Mouse (Mus musculus) midbrain, embryonic 14.5 days (tissue): ENCODE measurements at regions not wholly inside any gene's neighbourhood (a gene's known extent, or its start where the extent isn't known, plus 50 kb on each side); places are given as distances from the start of the nearest gene placed in this dataset.

Experiments used
- ATAC-seq: fragments of 200-750 bp; cut with Nextera tagmentation; 2 replicates; pipeline ENCODE4 v1.8.0; 2017; ENCODE audit warnings: moderate number of reproducible peaks, moderate library complexity; ENCODE audit not compliant: low FRiP score, low TSS enrichment
- DNase-seq: peaks from one replicate; pipeline ENCODE4 v3.0.0-alpha.2; 2015
- H3K27ac ChIP-seq: fragments of 300-500 bp; sonication (generic); replicated peaks from 2 replicates; pipeline ENCODE4 v1.5.1; 2014; ENCODE audit warnings: mild to moderate bottlenecking, low read depth, low read length, moderate library complexity
- H3K27me3 ChIP-seq: fragments of 300-500 bp; sonication (generic); 2 replicates; pipeline ENCODE4 v1.6.1; 2014; ENCODE audit warnings: low read length, control low read depth, mixed read lengths; ENCODE audit not compliant: control insufficient read depth, insufficient read depth
- H3K36me3 ChIP-seq: fragments of 300-500 bp; sonication (generic); 2 replicates; pipeline ENCODE4 v1.6.1; 2014; ENCODE audit warnings: low read length, control low read depth; ENCODE audit not compliant: control insufficient read depth, insufficient read depth
- H3K4me1 ChIP-seq: fragments of 300-500 bp; sonication (generic); 2 replicates; pipeline ENCODE4 v1.6.1; 2014; ENCODE audit warnings: mild to moderate bottlenecking, antibody characterized with exemption, low read length, control low read depth; ENCODE audit not compliant: control insufficient read depth, insufficient read depth
- H3K4me2 ChIP-seq: fragments of 300-500 bp; sonication (generic); 2 replicates; pipeline ENCODE4 v1.6.1; 2014; ENCODE audit warnings: mild to moderate bottlenecking, low read length, moderate library complexity
- H3K4me3 ChIP-seq: fragments of 300-500 bp; sonication (generic); replicated peaks from 2 replicates; pipeline ENCODE4 v1.5.1; 2014; ENCODE audit warnings: low read depth, low read length
- H3K9ac ChIP-seq: fragments of 300-500 bp; sonication (generic); replicated peaks from 2 replicates; pipeline ENCODE4 v1.6.1; 2014; ENCODE audit warnings: mild to moderate bottlenecking, low read length, moderate library complexity
- H3K9me3 ChIP-seq: fragments of 300-500 bp; sonication (generic); 2 replicates; pipeline ENCODE4 v1.6.1; 2016; ENCODE audit warnings: low read length, control low read depth, mixed read lengths; ENCODE audit not compliant: control insufficient read depth
- WGBS: fragments of 180-500 bp; shearing (Covaris S2); extraction: QIAGEN DNeasy Blood & Tissue Kit; methylation state at CpG from one replicate; pipeline ENCODE4 v1.1.7; 2014; 5-methylcytosine and 5-hydroxymethylcytosine counted together

DNA sequence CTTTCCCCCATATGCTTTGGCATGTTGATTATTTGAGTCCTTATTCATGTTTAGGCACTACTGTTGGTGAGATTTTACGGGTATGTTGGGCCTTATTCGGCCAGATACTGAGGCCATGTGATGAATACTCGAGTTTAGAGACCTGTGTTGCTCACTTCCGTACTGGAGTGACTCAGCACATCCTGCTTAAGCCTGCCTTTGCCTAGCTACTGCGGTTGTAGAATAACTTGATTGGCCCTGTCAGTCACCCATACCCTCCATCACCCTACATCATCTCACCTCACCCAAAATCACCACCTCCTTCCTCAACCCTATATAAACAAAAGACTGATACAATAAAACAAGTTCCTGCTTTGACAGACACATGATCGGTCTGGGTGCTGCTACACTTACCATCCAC, 187.2 kb downstream of the Ifng start:
- no peak overlapping the region for H3K9ac ChIP-seq
- H3K27me3 ChIP-seq, result no peaks in the 10 kb centered on the region
- no peaks in the 10 kb centered on the region for H3K4me1 ChIP-seq
- ATAC-seq (no peak), DNase-seq (no peak)
- H3K9me3 ChIP-seq, result no peaks in the 10 kb centered on the region
- no peak overlapping the region for H3K4me3 ChIP-seq
- H3K4me2 ChIP-seq, result no peak overlapping the region
- no peak overlapping the region for H3K27ac ChIP-seq
- no peaks in the 10 kb centered on the region for H3K36me3 ChIP-seq
- WGBS, result 85% methylated on average over 6 of the region's 6 CpGs

GRCm38 (mm10) chr10:118629360-118630040, 188.7 kb downstream of the Ifng start:
- H3K4me2 ChIP-seq, result no peak overlapping the region
- H3K27ac ChIP-seq, result no peak overlapping the region
- no peaks in the 10 kb centered on the region for H3K27me3 ChIP-seq
- no peaks in the 10 kb centered on the region for H3K4me1 ChIP-seq
- no peaks in the 10 kb centered on the region for H3K36me3 ChIP-seq
- no peaks in the 10 kb centered on the region for H3K9me3 ChIP-seq
- 92% methylated on average over 22 of the region's 22 CpGs for WGBS
- no peak for ATAC-seq
- DNase-seq, result no peak
- no peak overlapping the region for H3K9ac ChIP-seq
- H3K4me3 ChIP-seq, result no peak overlapping the region

DNA sequence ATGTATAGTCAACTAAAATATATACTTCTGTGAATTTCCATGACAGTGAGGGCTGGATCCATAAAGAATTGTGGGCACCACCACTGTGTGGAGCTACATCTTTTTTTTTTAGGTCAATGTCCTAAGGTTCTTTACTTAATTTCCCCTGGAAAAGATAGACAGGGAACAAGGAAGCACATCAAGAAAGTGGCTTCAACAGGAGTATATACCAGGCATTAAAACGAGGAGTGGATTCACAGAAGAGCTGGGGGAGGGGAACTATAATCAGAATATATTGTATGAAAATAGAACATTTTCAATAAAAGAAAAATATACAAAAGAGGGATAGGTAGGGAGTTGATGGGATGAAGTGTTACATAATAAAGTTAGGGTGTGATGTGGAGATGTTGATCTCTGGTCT, 190.9 kb downstream of the Ifng start:
- WGBS, result 91% methylated on average over 1 of the region's 1 CpGs
- H3K27ac ChIP-seq, result no peak overlapping the region
- H3K4me3 ChIP-seq, result no peak overlapping the region
- H3K4me1 ChIP-seq, result no peaks in the 10 kb centered on the region
- no peaks in the 10 kb centered on the region for H3K27me3 ChIP-seq
- no peaks in the 10 kb centered on the region for H3K36me3 ChIP-seq
- no peak overlapping the region for H3K4me2 ChIP-seq
- no peak overlapping the region for H3K9ac ChIP-seq
- ATAC-seq, result no peak
- no peak for DNase-seq
- H3K9me3 ChIP-seq, result no peaks in the 10 kb centered on the region

- Histone ChIP-seq H3K9ac (no peak overlapping the region), H3K4me1 (no peaks in the 10 kb centered on the region), H3K36me3 (no peaks in the 10 kb centered on the region), H3K4me2 (no peak overlapping the region), H3K27ac (no peak overlapping the region), H3K4me3 (no peak overlapping the region), H3K27me3 (no peaks in the 10 kb centered on the region), H3K9me3 (no peaks in the 10 kb centered on the region)
- ATAC-seq, result no peak
- WGBS, result 88% methylated on average over 5 of the region's 5 CpGs
- no peak for DNase-seq
Observed at GRCm38 (mm10) chr10:118632187-118632586, 191.3 kb downstream of the Ifng start.

- H3K36me3 ChIP-seq, result no peaks in the 10 kb centered on the region
- no peak overlapping the region for H3K9ac ChIP-seq
- no peak for DNase-seq
- no peak overlapping the region for H3K4me3 ChIP-seq
- H3K27me3 ChIP-seq, result no peaks in the 10 kb centered on the region
- H3K4me2 ChIP-seq, result no peak overlapping the region
- no peak for ATAC-seq
- WGBS, result 75% methylated on average over 7 of the region's 7 CpGs
- H3K27ac ChIP-seq, result no peak overlapping the region
- no peaks in the 10 kb centered on the region for H3K9me3 ChIP-seq
- H3K4me1 ChIP-seq, result no peaks in the 10 kb centered on the region
Observed at GRCm38 (mm10) chr10:118633429-118633828, 192.6 kb downstream of the Ifng start.

DNA sequence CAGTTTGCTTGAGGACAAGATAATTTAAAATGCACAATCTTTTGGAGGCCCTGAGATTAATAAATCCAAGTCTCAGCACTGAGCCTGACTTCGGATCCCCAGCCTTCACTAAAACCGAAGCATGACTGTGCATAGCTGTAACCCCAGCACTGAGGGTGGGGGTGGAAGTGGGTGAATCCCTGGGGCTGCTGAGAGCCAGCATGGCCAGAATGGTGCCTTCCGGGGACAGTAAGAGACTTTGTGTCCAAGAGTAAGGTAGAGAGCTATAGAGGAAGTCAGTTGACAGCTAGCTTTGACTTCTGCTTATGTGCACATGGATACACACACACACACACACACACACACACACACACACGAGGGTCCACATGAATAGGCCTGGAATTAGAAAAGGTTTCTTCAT, 198.3 kb downstream of the Ifng start:
- Histone ChIP-seq H3K4me3 (no peak overlapping the region), H3K9ac (no peak overlapping the region), H3K4me2 (no peak overlapping the region), H3K36me3 (no peaks in the 10 kb centered on the region), H3K9me3 (no peaks in the 10 kb centered on the region), H3K27me3 (no peaks in the 10 kb centered on the region), H3K4me1 (peaks cover 5% of the 10 kb centered on the region), H3K27ac (no peak overlapping the region)
- no peak for ATAC-seq
- DNase-seq, result no peak
- 90% methylated on average over 4 of the region's 4 CpGs for WGBS

- Histone ChIP-seq H3K4me3 (no peak overlapping the region), H3K9ac (no peak overlapping the region; the same call in 1 of the 2 replicates), H3K27ac (peak overlapping the region; percentile 20; the same call in 1 of the 2 replicates), H3K36me3 (no peaks in the 10 kb centered on the region), H3K4me1 (peaks cover 5% of the 10 kb centered on the region), H3K27me3 (no peaks in the 10 kb centered on the region), H3K4me2 (peak overlapping the region; percentile 34), H3K9me3 (no peaks in the 10 kb centered on the region)
- ATAC-seq (peak; percentile 43; the same call in 1 of the 2 replicates), DNase-seq (peak; percentile 21)
- 43% methylated on average over 7 of the region's 7 CpGs for WGBS
Observed at GRCm38 (mm10) chr10:118640121-118640809, 199.4 kb downstream of the Ifng start.

DNA sequence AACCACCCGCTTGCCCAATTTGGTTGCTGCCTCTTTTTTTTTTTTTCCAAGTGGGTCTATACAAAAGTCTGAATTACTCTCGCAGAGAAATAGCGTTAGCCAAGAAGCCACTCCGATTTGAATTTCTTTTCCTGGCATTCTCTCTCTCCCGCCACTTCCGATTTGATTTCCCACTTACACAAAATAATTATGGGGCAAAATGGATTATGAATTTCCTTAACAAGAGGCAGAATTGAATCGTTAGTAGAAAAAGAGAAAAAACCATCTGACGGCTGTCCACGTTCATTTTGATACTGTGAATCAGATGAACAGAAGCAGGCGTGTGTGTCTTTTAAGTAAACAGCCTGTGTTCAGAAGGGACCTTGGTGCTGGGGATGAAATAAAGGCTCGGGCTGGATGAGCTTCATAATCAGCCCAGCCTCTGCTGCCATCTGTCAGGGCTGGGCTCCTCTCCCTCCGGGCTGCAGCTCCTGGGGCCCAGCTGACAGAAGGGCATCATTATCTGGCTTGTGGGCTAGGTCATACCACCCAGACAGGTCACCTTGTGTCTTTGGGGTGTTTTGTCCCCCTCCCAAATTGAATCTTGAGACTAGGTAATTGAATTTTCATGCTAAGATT, 200.1 kb downstream of the Ifng start:
- Histone ChIP-seq H3K4me3 (no peak overlapping the region), H3K9ac (no peak overlapping the region; the same call in 1 of the 2 replicates), H3K9me3 (no peaks in the 10 kb centered on the region), H3K4me1 (peaks cover 5% of the 10 kb centered on the region), H3K4me2 (peak overlapping the region; percentile 34), H3K27me3 (no peaks in the 10 kb centered on the region), H3K36me3 (no peaks in the 10 kb centered on the region), H3K27ac (peak overlapping the region; percentile 20)
- ATAC-seq (peak; percentile 84), DNase-seq (peak; percentile 73)
- 16% methylated on average over 12 of the region's 12 CpGs for WGBS
